Mouse (Mus musculus): ENCODE data around the gene Gm4969.

DNA sequence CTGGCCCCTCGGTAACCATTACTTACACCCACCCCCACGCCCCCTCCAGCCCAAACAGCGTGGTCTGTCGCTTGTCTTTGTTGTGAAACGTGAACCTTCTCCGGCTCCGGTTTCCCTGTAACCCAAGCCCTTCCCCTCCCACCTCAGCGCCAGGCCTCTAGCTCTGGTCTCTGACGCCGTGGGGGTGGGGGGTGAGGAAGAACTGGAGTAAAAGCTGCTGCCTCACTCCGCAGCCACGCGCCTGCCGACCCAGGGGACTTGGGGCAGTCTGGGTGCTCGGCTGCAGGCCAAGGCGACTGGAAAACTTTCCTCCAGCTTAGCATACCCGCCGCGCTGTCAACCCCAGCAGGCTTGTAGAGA is 22.4 kb downstream of the Gm4969 start:
- TF ChIP-seq GATA1 (IDR thresholded peaks at IDR 0.05; ENCODE audit: borderline replicate concordance, low read length) (no peak), FLI1 (IDR thresholded peaks at IDR 0.05; ENCODE audit: low read length) (no peak)

All from megakaryocyte, embryonic 14.5 days (primary cell).